Mouse (Mus musculus) brain, embryonic 14.5 days (tissue): ENCODE data around the gene 1810055G02Rik. TPM values are rescaled to one million over a fixed set of nuclear protein-coding genes. Genes with fewer than 3 reads are reported as not detected.

ENCODE experiments used
- DNase-seq: peaks from one replicate; pipeline ENCODE4 v3.0.0-alpha.2; 2011; ENCODE audit warnings: low read depth
- CTCF ChIP-seq: fragments of 200-500 bp; IDR thresholded peaks from 2 replicates; pipeline ENCODE4 v1.5.1; 2012; ENCODE audit warnings: inconsistent platforms, mild to moderate bottlenecking, moderate library complexity, borderline replicate concordance; ENCODE audit not compliant: insufficient read depth, insufficient read length; ENCODE audit errors: extremely low read depth
- POLR2A ChIP-seq: fragments of 200-500 bp; IDR thresholded peaks from 2 replicates; pipeline ENCODE4 v1.6.1; 2012; ENCODE audit warnings: mild to moderate bottlenecking, inconsistent platforms, borderline replicate concordance; ENCODE audit not compliant: poor library complexity, insufficient read depth, insufficient read length, severe bottlenecking; ENCODE audit errors: extremely low read depth
- polyA plus RNA-seq: library from polyadenylated mRNA; depleted of rRNA; stranded (reverse); fragments of >200 nt; gene quantifications from 2 replicates; pipeline ENCODE4 v1.2.3, GENCODE M21; 2012

Gene 1810055G02Rik
- polyA plus RNA-seq, 1 experiment: 50.3 TPM

DNA sequence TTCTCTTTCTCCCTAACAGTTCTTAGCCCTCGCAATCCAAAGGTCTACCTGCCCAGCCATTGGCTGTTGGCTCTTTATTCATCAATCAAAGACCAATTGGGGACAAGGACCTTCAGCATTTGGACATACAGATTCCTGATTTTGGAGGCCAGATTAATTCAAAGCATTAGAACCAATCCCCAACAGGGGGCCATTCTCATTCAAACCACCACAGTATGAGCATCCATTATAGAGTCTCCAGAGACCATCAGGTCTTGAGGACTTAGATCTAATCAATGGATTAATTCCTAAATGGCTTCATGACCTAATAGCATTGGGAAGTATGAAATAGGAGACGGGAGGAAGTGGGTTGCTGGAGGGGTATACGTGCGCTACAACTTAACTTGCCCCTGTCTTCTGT lies 5.6 kb upstream of the 1810055G02Rik start:
- DNase-seq: no peak
- TF ChIP-seq POLR2A: no peak
- TF ChIP-seq CTCF: no peak

GRCm38 (mm10) chr19:3706258-3706657 lies 1.8 kb upstream of the 1810055G02Rik start:
- peak; percentile 25 for DNase-seq
- TF ChIP-seq CTCF: no peak
- no peak for TF ChIP-seq POLR2A

- TF ChIP-seq CTCF (no peak), POLR2A (no peak)
- DNase-seq: no peak
Observed at GRCm38 (mm10) chr19:3707553-3707952, 540 bp upstream of the 1810055G02Rik start.

DNA sequence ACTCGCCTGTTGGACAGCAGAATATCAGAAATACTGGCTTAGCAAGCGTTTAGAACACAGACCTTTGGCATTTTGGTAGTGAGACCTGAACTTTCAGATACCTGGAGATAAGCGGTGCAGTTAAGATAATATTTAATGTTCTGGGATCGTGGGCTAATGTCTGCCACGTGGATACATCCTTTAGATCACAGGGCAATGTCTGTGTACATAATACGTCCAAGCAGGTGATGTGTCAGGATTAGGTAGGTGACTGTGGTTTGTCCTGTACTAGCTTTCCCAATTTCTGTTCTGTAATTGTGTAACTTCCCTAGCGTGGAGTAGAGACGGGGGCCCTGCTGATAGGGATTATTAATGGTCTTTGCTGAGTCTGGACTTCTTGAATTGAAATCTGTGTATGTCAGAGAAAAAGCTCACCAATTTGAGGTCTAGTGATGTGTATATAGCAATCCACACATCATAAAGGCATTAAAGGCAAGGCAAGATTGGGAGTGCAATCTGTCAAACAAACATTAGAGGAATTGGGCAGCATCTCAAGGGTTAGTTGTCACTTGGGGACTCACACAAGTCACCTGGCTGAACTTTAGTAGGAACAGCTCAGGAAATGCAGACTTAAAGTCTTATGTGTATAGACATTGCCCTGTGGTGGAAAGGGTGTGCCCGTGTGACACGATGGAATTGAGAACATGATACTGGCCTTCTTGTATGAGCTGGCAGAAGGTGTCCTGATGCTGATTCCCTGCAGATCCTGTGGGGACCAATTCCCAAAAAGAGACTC lies 1.1 kb downstream of the 1810055G02Rik start:
- DNase-seq: no peak
- TF ChIP-seq POLR2A (no peak), CTCF (no peak)

DNA sequence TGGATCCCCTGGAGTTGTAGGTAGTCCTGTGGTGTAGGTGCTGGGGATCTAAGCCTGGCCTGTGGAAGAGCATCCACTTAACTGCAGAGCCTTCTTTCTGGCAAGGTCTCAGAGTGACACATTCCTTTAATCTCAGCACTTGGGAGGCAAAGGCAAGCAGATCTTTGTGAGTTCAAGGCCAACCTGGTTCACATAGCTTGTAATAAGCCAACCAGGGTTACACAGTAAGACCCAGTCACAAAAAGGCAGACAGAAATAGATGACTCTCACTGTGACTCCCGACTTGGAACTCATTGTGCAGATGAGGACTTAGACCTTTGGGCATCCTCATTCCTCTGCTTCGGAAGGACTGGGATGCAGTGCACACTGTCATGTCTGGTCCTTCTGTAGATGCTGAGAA lies 2.3 kb downstream of the 1810055G02Rik start:
- no peak for TF ChIP-seq CTCF
- no peak for TF ChIP-seq POLR2A

GRCm38 (mm10) chr19:3714381-3714780 lies 6.3 kb downstream of the 1810055G02Rik start:
- no peak for TF ChIP-seq CTCF
- no peak for TF ChIP-seq POLR2A
- DNase-seq: no peak

More for the DNA sequence above, 2.3 kb downstream of the 1810055G02Rik start:
- DNase-seq: no peak

DNA sequence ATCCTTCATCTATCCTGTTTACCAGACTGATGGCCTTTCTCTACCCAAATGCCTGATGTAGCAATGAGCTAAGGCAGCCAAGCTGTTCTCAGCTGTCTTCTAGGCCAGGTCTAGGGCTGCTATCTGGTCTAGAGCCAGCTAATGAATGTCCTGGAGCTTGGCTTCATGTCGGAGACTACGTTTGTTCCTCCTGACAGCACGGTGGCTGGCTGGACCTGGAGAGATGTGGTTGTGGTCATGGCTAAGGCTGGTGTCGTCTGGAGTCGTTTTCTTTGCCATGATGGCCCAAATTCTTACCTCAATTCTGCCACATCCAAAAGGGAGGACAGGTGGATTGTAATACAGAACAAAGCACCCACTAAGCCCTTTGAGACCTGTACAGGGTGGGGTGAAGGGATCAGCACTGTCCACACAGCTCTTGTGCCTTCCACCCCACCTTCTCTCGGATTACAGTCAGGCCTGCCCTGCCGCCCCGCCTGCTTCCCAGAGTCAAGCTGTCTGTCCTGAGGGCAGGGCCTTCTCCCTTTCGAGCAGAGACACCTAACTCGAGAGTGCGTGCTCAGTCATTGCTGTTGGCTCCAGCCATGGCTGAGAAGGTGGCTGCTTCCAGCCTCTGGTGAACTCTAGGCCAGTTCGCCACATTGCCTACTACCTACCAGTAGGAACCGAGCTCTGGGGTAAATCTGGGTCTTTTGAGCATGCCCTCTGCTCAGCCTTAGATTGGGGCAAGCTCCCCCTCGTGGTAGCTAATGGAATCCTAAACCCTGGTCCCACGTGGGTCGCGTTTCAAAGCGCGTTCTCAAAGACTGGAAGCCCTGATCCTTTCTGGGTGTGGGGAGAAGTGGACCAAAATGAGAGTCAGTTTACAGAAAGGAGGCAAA lies 10.6 kb downstream of the 1810055G02Rik start:
- DNase-seq: peak; percentile 70
- TF ChIP-seq POLR2A (no peak), CTCF (peak; percentile 76)

- peak; percentile 47 for DNase-seq
- peak; percentile 55 for TF ChIP-seq CTCF
- no peak for TF ChIP-seq POLR2A
Observed at GRCm38 (mm10) chr19:3719362-3719891, 11.3 kb downstream of the 1810055G02Rik start.

GRCm38 (mm10) chr19:3723170-3723569 lies 15.1 kb downstream of the 1810055G02Rik start:
- no peak for DNase-seq
- TF ChIP-seq CTCF (no peak), POLR2A (no peak)

GRCm38 (mm10) chr19:3723904-3724303 lies 15.8 kb downstream of the 1810055G02Rik start:
- peak; percentile 45; the same call in 1 of the 2 replicates for TF ChIP-seq CTCF
- no peak for TF ChIP-seq POLR2A

DNA sequence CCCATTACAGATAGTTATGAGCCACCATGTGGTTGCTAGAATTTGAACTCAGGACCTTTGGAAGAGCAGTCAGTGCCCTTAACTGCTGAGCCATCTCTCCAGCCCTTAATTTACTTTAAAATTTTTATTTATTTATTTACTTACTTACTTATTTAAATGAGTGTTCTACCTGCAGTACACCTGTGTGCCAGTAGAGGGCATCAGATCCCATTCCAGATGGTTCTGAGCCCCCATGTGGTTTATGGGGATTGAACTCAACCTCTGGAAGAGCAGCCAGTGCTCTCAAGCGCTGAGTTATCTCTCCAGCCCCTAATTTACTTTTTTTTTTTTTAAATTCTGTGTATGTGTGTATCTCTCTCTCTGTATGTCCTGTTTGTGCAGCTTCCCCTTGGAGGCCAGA lies 16.7 kb downstream of the 1810055G02Rik start:
- no peak for TF ChIP-seq POLR2A
- peak; percentile 66; the same call in 1 of the 2 replicates for TF ChIP-seq CTCF
- peak; percentile 73 for DNase-seq

More at GRCm38 (mm10) chr19:3723904-3724303, 15.8 kb downstream of the 1810055G02Rik start:
- no peak for DNase-seq

DNA sequence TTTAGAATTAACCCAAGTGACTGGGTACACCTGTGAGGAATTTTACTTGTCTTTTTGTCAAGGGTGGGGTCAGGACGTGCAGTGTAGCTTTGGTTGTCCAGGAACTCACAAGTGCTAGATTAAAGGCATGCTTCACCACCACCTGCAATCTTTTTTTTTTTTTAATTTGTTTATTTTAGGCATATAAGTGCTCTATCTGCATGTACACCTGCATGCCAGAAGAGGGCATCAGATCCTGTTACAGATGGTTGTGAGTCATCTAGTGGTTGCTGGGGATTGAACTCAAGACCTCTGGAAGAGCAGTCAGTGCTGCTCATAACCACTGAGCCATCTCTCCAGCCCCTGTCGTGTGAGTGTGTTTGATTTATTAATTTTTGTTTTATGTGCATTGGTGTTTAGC lies 20.8 kb downstream of the 1810055G02Rik start:
- no peak for DNase-seq
- TF ChIP-seq CTCF (no peak), POLR2A (no peak)
